Mouse (Mus musculus): Measurements from ENCODE around the gene Olfr1392. TPM values are rescaled to one million over a fixed set of nuclear protein-coding genes. Genes with fewer than 3 reads are reported as not detected.
"Not testable (repeated sequence)": the region's sequence is repeated elsewhere in the genome, so short reads cannot be mapped to it uniquely, and the experiment has no call there.

Olfr1392 gene
- 0.08 TPM in 1 of 2 replicates, not detected in the other for polyA plus RNA-seq (2015; fragmentation: Nextera tagmentation; extraction: Ambion mirVana)

DNA sequence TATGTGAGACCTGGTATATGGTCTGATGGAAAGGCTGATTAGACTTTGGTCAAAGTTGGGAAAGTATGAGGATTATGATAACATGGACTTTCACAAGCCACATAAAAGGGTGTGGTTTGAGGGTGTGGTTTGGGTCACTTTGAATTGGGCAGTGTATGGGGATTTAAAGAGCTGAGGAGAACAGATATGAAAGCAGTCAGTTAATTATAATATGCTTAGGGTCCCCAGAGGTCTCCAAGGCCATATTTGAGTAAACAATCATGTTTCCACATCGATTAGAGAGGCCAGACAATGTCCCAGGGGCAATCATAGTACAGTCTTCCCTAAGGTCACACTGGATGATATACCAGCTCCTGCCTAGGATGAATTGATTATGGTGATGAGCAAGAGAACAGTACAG is at the start of gene Olfr1392:
Gene Olfr1392, plus strand, starts transcription at position 301 of the 400 bp plus-strand sequence.
- not testable (repeated sequence) for H3K27ac ChIP-seq (ENCODE audit: low read depth, low read length); H3K4me1 ChIP-seq (replicated peaks; ENCODE audit: control insufficient read depth, insufficient read depth, low read length); H3K9me3 ChIP-seq (ENCODE audit: control insufficient read depth); H3K27me3 ChIP-seq (replicated peaks; ENCODE audit: control insufficient read depth, insufficient read depth, low read length); H3K4me2 ChIP-seq (replicated peaks; ENCODE audit: low read depth); H3K4me3 ChIP-seq (ENCODE audit: low read depth, low read length); H3K36me3 ChIP-seq (ENCODE audit: control insufficient read depth, insufficient read depth); H3K9ac ChIP-seq (ENCODE audit: low read depth, low read length); ATAC-seq
- WGBS = 28% methylated on average over 1 of the region's 1 CpGs

DNA sequence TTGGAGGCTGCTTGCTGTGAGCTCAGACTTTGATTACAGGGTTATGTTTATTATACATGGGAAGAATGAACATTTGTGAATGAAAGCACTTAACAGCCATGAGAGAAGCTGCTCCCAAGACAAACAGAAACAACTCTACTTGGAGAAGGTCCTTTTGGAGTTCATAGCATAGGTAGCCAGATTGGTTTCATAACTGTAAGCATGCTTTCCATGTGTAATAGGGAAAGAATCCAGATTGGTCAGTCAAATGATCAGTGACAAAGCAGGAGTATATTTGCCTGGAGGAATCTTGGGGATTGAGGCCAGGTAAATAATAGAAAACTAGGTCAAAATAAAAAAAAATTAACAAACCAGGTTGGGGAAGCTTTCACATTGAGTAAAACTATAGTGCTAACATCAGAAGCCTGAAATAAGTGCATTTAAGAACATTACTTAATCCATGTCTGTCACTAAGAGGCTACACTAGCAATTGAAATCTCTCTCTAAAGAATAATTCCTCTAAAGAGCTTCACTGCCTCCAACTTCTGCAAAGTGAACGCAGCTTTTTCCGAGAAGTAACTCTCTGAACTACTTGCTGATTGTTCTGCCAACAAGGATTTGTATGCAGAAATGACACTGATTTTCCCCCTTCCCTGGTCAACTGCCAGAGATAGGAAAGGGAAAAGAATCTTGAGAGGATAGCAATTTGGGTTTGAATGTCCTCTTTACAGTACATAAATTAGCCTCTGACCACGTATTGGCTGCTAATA is 49.4 kb upstream of the Olfr1392 start:
- Histone ChIP-seq H3K36me3 (ENCODE audit: control insufficient read depth, insufficient read depth) (no peaks in the 10 kb centered on the region), H3K4me1 (replicated peaks; ENCODE audit: control insufficient read depth, insufficient read depth, low read length) (no peaks in the 10 kb centered on the region), H3K27ac (ENCODE audit: low read depth, low read length) (no peak overlapping the region), H3K4me2 (replicated peaks; ENCODE audit: low read depth) (no peak overlapping the region), H3K9ac (ENCODE audit: low read depth, low read length) (no peak overlapping the region), H3K27me3 (replicated peaks; ENCODE audit: control insufficient read depth, insufficient read depth, low read length) (no peaks in the 10 kb centered on the region), H3K9me3 (ENCODE audit: control insufficient read depth) (no peaks in the 10 kb centered on the region), H3K4me3 (ENCODE audit: low read depth, low read length) (no peak overlapping the region)
- 70% methylated on average over 3 of the region's 3 CpGs for WGBS
- TF ChIP-seq CTCF (IDR thresholded peaks at IDR 0.05; ENCODE audit: low read depth) = no peak
- ATAC-seq = no peak

DNA sequence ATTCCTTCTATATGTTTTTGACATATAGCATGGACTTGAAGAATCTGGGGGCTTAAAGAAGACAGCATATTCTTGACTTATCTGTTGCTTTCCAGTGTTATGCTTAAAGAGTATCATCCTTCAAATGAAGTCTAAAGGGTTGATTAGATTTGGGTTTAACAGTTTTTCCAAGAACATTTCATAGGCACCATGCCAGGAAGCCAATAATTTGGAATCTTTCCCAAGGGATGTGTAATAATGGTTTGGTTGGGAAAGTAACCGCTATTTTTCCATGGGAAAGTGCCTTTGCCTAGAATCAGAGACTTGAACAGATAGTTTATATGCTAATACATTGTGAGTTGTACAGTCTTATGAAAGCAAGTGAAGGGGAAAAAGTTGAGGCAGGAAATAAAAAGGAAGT is 48.2 kb upstream of the Olfr1392 start:
- 72% methylated on average over 1 of the region's 1 CpGs for WGBS
- no peak overlapping the region for H3K9ac ChIP-seq (ENCODE audit: low read depth, low read length)
- no peak for ATAC-seq
- no peak for TF ChIP-seq CTCF (IDR thresholded peaks at IDR 0.05; ENCODE audit: low read depth)
- no peaks in the 10 kb centered on the region for H3K9me3 ChIP-seq (ENCODE audit: control insufficient read depth)
- H3K27me3 ChIP-seq (replicated peaks; ENCODE audit: control insufficient read depth, insufficient read depth, low read length) = no peaks in the 10 kb centered on the region
- no peaks in the 10 kb centered on the region for H3K4me1 ChIP-seq (replicated peaks; ENCODE audit: control insufficient read depth, insufficient read depth, low read length)
- no peak overlapping the region for H3K27ac ChIP-seq (ENCODE audit: low read depth, low read length)
- H3K4me3 ChIP-seq (ENCODE audit: low read depth, low read length) = no peak overlapping the region
- peak overlapping the region; percentile 24; the same call in 1 of the 2 replicates for H3K4me2 ChIP-seq (replicated peaks; ENCODE audit: low read depth)
- H3K36me3 ChIP-seq (ENCODE audit: control insufficient read depth, insufficient read depth) = no peaks in the 10 kb centered on the region

DNA sequence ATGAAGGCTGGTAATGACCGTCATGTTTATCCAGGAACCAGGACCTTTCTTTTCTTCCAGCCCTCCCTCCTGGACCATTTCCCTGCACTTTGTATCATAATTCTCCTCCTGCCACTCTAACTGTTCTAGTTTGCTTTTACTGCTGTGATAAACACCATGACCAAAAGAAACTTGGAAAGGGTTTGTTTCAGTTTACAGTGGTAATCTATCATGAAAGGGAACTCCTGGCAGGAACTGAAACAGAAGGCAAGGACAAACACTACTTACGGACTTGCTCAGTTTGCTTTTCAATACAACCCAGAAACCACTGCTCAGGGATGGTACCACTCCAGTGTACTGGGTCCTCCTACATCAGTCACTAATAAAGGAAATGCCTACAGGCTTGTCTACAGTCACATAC is 47.5 kb upstream of the Olfr1392 start:
- H3K27ac ChIP-seq (ENCODE audit: low read depth, low read length) = no peak overlapping the region

DNA sequence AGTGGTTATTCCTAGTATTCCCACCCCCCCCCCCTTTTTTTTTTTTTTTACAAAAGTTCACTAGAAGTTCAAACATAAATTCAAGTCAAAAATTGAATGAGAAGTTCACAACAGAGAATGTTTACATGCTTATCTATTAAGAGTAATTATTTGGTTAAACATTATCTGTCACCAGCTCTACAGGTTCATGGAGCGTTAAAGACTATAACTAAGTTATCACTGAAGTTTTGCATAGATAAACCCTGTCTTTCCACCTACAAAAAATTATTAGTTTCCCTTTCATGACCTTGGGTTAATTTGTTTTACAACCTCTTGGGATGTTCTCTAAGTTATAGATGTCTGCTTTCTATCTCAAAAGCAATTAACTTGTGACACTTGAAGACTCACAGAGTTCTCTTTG is 44.8 kb upstream of the Olfr1392 start:
- Histone ChIP-seq H3K4me2 (replicated peaks; ENCODE audit: low read depth) (no peak overlapping the region), H3K9ac (ENCODE audit: low read depth, low read length) (no peak overlapping the region), H3K36me3 (ENCODE audit: control insufficient read depth, insufficient read depth) (no peaks in the 10 kb centered on the region), H3K4me1 (replicated peaks; ENCODE audit: control insufficient read depth, insufficient read depth, low read length) (peaks cover 8% of the 10 kb centered on the region; the same call in 1 of the 2 replicates), H3K27me3 (replicated peaks; ENCODE audit: control insufficient read depth, insufficient read depth, low read length) (no peaks in the 10 kb centered on the region), H3K9me3 (ENCODE audit: control insufficient read depth) (no peaks in the 10 kb centered on the region), H3K27ac (ENCODE audit: low read depth, low read length) (no peak overlapping the region), H3K4me3 (ENCODE audit: low read depth, low read length) (no peak overlapping the region)
- no peak for TF ChIP-seq CTCF (IDR thresholded peaks at IDR 0.05; ENCODE audit: low read depth)
- ATAC-seq = no peak
- 35% methylated on average over 1 of the region's 1 CpGs for WGBS

More for the DNA sequence above, 47.5 kb upstream of the Olfr1392 start:
- H3K9me3 ChIP-seq (ENCODE audit: control insufficient read depth) = no peaks in the 10 kb centered on the region
- ATAC-seq = no peak
- H3K4me1 ChIP-seq (replicated peaks; ENCODE audit: control insufficient read depth, insufficient read depth, low read length) = no peaks in the 10 kb centered on the region
- peak overlapping the region; percentile 24 for H3K4me2 ChIP-seq (replicated peaks; ENCODE audit: low read depth)
- no peak for TF ChIP-seq CTCF (IDR thresholded peaks at IDR 0.05; ENCODE audit: low read depth)
- no peak overlapping the region for H3K9ac ChIP-seq (ENCODE audit: low read depth, low read length)
- 18% methylated on average over 2 of the region's 2 CpGs for WGBS
- H3K36me3 ChIP-seq (ENCODE audit: control insufficient read depth, insufficient read depth) = no peaks in the 10 kb centered on the region
- no peaks in the 10 kb centered on the region for H3K27me3 ChIP-seq (replicated peaks; ENCODE audit: control insufficient read depth, insufficient read depth, low read length)
- H3K4me3 ChIP-seq (ENCODE audit: low read depth, low read length) = no peak overlapping the region

DNA sequence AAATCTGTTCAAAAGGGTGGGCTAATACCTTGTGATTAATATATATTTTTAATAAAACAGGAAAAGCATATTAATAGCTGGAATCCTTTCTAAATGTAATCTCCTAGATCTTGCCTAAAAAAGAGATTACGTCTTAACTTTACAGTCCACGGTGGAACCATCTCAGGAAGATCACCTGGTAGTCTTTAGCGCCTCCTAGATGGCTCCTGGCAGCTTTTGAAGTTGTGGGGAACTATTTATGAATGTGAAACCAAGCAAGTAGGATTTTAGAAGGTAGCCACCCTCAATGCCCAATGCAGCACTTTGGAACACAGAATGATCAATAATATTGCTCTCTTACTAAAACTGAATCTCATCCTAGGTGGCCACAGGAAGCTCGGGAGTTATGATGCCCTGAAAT is 44.2 kb upstream of the Olfr1392 start:
- H3K9me3 ChIP-seq (ENCODE audit: control insufficient read depth) = no peaks in the 10 kb centered on the region
- no peak overlapping the region for H3K27ac ChIP-seq (ENCODE audit: low read depth, low read length)
- no peak overlapping the region for H3K9ac ChIP-seq (ENCODE audit: low read depth, low read length)
- ATAC-seq = no peak
- peaks cover 11% of the 10 kb centered on the region; the same call in 1 of the 2 replicates for H3K4me1 ChIP-seq (replicated peaks; ENCODE audit: control insufficient read depth, insufficient read depth, low read length)
- no peaks in the 10 kb centered on the region for H3K27me3 ChIP-seq (replicated peaks; ENCODE audit: control insufficient read depth, insufficient read depth, low read length)
- no peak overlapping the region for H3K4me3 ChIP-seq (ENCODE audit: low read depth, low read length)
- peak; percentile 23 for TF ChIP-seq CTCF (IDR thresholded peaks at IDR 0.05; ENCODE audit: low read depth)
- H3K36me3 ChIP-seq (ENCODE audit: control insufficient read depth, insufficient read depth) = no peaks in the 10 kb centered on the region
- WGBS = 79% methylated on average over 4 of the region's 4 CpGs
- no peak overlapping the region for H3K4me2 ChIP-seq (replicated peaks; ENCODE audit: low read depth)

Data from intestine, postnatal 0 days (tissue).